Mouse (Mus musculus): ENCODE measurements at regions not wholly inside any gene's neighbourhood (a gene's known extent, or its start where the extent isn't known, plus 50 kb on each side); places are given as distances from the start of the nearest gene placed in this dataset.

DNA sequence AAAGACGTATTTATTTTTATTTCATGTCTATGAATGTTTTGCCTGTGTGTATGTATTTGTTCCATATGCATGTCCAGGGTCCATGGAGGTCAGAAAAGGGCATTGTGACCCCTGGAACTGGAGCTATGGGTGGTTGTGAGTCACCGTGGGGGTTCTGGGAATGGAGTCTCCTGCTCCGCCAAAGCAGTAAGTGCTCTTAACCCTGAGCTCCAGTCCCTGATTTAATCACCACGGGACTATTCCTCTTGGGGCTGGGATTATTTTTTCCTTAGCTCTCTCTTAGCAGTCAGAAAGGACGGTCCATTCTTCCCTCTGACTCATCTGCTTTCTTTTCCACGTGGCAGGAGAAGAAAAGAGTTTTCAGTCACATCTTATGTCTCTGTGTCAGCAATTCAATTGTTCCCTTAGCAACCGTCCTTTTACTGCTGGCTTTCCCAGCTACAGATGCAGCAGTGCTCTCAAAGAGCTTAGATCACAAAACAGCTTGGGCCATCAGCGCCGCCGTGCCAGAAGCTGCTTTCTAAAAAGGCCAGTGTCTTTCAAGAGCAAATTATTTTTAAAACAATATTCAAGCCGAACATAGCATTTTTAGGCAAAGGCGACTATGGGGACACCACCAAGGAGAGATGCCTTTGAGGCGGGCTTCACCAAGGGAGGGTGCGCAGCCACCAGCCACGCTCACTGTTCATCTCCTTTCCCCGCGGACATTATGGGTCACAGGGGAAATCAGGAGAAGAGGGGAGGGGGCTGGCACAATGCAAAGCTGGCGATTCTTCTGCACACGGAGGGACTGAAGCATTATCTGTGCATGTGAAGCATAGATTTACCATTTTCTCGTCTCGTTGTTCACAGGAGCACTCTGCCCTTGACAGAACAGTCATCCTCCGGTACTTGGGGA lies 110.8 kb downstream of the Map3k7 start:
- Histone ChIP-seq H3K4me2 (peak overlapping the region; percentile 54), H3K36me3 (no peaks in the 10 kb centered on the region), H3K4me3 (replicated peaks) (peak overlapping the region; percentile 24), H3K9me3 (replicated peaks) (peaks cover 5% of the 10 kb centered on the region; the same call in 1 of the 2 replicates), H3K9ac (replicated peaks) (peak overlapping the region; percentile 31; the same call in 1 of the 2 replicates), H3K27me3 (replicated peaks) (no peaks in the 10 kb centered on the region), H3K27ac (replicated peaks) (peak overlapping the region; percentile 89), H3K4me1 (peaks cover 34% of the 10 kb centered on the region)
- peak; percentile 92 for ATAC-seq (ENCODE audit: low FRiP score)
- 3% methylated on average over 22 of the region's 22 CpGs for WGBS

DNA sequence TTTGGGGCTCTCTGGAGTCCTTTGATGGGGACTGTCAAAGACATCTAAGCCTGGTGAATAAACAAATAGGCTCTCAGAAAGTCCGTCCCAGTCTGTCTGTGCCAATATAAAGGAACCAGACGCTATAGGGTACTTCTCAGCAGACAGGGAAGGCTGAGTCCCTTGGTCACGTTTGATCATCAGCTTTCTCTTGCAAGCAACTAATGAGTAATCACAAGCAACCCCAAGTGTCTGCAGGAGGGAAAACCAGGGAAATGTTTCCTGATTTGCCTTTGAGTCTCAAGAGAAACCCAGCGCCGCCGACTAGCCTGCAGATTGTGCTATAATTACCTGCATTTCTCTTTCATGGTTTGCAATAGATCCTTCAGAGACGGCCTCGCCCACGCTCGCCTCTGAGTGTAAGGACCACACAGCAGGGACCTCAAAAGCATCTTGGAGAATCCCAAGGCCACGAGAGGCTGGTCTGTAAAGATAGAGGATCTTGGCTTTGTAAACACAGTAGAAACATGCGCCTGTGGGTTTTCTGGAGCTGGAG lies 112.6 kb downstream of the Map3k7 start:
- no peaks in the 10 kb centered on the region for H3K9me3 ChIP-seq (replicated peaks)
- H3K4me1 ChIP-seq = peaks cover 34% of the 10 kb centered on the region
- H3K4me3 ChIP-seq (replicated peaks) = no peak overlapping the region
- no peak overlapping the region for H3K9ac ChIP-seq (replicated peaks)
- 60% methylated on average over 12 of the region's 12 CpGs for WGBS
- no peak for ATAC-seq (ENCODE audit: low FRiP score)
- no peak overlapping the region for H3K4me2 ChIP-seq
- no peaks in the 10 kb centered on the region for H3K27me3 ChIP-seq (replicated peaks)
- no peaks in the 10 kb centered on the region for H3K36me3 ChIP-seq
- H3K27ac ChIP-seq (replicated peaks) = peak overlapping the region; percentile 89

DNA sequence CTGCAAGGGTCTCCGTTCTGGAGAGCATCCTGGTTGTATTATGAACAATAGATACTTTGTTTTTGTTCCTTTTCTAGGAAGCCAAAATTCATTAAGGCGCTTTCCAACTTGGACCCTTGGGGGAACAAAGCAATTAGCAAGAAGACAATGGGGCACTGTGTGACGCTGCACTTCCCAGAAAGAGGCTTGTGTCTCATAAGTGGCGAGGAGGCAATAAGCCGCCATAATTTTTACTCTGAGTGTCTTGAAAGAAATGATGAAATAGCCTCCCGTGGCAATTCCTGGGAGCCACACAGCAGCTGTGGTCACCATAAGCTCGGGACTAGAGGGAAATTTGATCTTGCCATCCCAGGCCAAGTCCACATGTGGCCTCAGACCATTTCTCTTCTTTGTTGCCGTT lies 119.6 kb downstream of the Map3k7 start:
- no peaks in the 10 kb centered on the region for H3K27me3 ChIP-seq (replicated peaks)
- WGBS = 20% methylated on average over 8 of the region's 8 CpGs
- peaks cover 11% of the 10 kb centered on the region for H3K4me1 ChIP-seq
- H3K9me3 ChIP-seq (replicated peaks) = no peaks in the 10 kb centered on the region
- no peak overlapping the region for H3K9ac ChIP-seq (replicated peaks)
- H3K4me2 ChIP-seq = no peak overlapping the region
- ATAC-seq (ENCODE audit: low FRiP score) = 0 out of 2 replicates have a peak, but pooled peaks have one; percentile 10
- no peak overlapping the region for H3K4me3 ChIP-seq (replicated peaks)
- H3K36me3 ChIP-seq = no peaks in the 10 kb centered on the region
- peak overlapping the region; percentile 38; the same call in 1 of the 2 replicates for H3K27ac ChIP-seq (replicated peaks)

DNA sequence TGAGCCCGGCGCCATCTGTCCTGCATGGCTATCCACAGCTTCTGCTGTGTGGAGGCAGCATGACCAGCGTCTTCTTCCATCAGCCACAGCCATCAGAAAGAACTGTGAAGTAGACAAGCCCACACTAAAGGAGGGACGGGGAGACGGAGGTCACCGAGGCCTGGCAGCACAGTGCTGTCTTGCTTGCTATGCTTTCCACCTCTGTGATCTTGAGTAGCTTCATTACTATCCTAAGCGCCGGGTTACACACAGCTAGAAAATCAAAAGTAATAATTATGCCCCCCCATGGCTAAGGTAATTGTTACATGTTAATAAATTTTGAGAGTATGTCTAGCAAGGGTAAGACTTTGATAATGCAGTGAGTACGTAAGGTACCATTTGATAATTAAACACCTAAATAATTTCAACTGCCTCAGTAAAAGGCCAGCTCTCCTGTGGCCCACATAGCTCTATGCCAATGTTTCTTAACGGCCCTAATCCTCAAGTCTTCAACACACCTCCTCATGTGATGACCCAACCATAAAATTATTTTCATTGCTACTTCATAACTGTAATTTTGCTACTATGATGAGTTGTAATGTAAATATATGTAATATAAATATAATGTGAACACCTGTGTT lies 120.5 kb downstream of the Map3k7 start:
- Histone ChIP-seq H3K4me1 (peaks cover 11% of the 10 kb centered on the region), H3K36me3 (no peaks in the 10 kb centered on the region), H3K9ac (replicated peaks) (no peak overlapping the region), H3K27me3 (replicated peaks) (no peaks in the 10 kb centered on the region), H3K4me2 (no peak overlapping the region), H3K4me3 (replicated peaks) (no peak overlapping the region), H3K27ac (replicated peaks) (peak overlapping the region; percentile 38), H3K9me3 (replicated peaks) (no peaks in the 10 kb centered on the region)
- 77% methylated on average over 10 of the region's 10 CpGs for WGBS
- ATAC-seq (ENCODE audit: low FRiP score) = peak; percentile 66

DNA sequence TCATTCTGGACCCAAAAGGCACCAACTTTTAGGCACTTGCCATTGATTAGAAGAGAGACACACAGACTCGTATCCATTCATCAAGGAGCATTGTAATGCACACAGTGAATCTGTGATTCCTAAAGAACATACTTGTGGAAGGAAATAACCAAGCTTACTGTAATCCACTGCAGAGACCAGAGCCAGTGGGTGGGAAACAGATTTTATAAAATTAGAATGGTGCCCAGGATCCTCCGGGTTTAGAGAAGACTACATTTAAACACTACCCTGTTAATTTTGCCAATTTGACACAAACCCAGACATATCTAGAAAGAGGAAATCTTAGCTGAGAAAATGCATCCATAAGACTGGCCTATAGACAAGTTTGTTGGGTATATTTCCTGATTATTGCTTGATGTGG lies 121.1 kb downstream of the Map3k7 start:
- 96% methylated on average over 2 of the region's 2 CpGs for WGBS
- no peak overlapping the region for H3K27ac ChIP-seq (replicated peaks)
- H3K9ac ChIP-seq (replicated peaks) = no peak overlapping the region
- H3K9me3 ChIP-seq (replicated peaks) = no peaks in the 10 kb centered on the region
- H3K4me1 ChIP-seq = peaks cover 11% of the 10 kb centered on the region
- no peak for ATAC-seq (ENCODE audit: low FRiP score)
- no peak overlapping the region for H3K4me3 ChIP-seq (replicated peaks)
- H3K36me3 ChIP-seq = no peaks in the 10 kb centered on the region
- no peak overlapping the region for H3K4me2 ChIP-seq
- H3K27me3 ChIP-seq (replicated peaks) = no peaks in the 10 kb centered on the region

DNA sequence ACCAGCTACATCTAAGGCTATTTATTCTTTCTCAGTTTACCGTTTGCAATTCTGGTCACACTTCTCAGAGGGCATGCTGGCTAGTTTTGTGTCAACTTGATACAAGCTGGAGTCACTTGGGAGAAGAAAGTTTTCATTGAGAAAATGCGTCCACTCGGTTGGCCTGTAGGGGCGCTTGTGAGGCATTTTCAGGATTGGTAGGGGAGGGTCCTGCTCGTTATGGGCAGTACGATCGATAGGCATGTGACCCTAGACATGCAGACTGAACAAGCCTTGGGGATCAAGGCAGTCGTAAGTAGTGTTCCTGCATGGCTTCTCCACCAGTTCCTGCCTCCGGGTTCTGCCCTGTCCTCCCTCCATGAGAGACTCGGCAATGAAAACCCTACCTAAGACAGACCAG lies 127.2 kb downstream of the Map3k7 start:
- Histone ChIP-seq H3K27ac (replicated peaks) (no peak overlapping the region), H3K4me1 (no peaks in the 10 kb centered on the region), H3K36me3 (no peaks in the 10 kb centered on the region), H3K4me3 (replicated peaks) (no peak overlapping the region), H3K4me2 (no peak overlapping the region), H3K27me3 (replicated peaks) (no peaks in the 10 kb centered on the region), H3K9ac (replicated peaks) (no peak overlapping the region), H3K9me3 (replicated peaks) (no peaks in the 10 kb centered on the region)
- ATAC-seq (ENCODE audit: low FRiP score) = no peak
- whole genome bisulfite sequencing = 90% methylated on average over 10 of the region's 10 CpGs

DNA sequence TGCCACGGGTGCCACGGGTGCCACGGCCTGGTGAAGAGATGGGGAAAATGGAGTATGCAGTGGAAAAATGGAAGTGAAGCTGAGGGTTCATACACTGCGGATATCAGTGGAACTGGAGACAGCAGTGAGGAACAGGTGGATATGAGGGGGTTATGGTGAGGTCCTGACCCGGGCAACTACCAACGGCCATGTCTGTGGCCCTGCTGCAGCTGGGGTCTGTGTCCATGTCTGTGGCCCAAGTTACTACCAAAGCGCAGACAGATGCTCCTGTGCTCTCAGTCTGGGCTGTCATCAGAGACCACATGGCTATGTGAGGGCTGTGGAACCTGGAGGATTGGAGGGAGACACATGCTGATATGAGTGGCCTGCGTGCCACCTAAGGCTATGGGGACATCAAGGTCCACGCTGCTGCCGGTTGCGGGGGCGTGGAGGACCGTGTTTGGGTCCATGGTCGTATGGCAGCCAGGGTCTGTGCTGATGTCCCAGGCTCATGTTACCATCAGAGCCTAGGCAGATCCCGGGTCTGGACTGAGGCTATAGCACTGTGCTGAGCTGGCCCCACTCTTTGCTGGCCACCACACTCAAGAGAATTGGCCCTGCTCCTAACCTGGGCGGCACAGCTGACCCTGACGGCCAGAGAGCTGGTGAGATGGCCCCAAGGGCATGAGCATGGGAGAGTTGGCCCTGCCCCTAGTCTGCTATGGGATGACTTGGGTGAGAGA lies 128.6 kb downstream of the Map3k7 start:
- Histone ChIP-seq H3K36me3 (no peaks in the 10 kb centered on the region), H3K4me2 (no peak overlapping the region), H3K9ac (replicated peaks) (no peak overlapping the region), H3K27ac (replicated peaks) (no peak overlapping the region), H3K27me3 (replicated peaks) (no peaks in the 10 kb centered on the region), H3K9me3 (replicated peaks) (no peaks in the 10 kb centered on the region), H3K4me3 (replicated peaks) (no peak overlapping the region), H3K4me1 (no peaks in the 10 kb centered on the region)
- ATAC-seq (ENCODE audit: low FRiP score) = no peak
- WGBS = 93% methylated on average over 17 of the region's 17 CpGs

DNA sequence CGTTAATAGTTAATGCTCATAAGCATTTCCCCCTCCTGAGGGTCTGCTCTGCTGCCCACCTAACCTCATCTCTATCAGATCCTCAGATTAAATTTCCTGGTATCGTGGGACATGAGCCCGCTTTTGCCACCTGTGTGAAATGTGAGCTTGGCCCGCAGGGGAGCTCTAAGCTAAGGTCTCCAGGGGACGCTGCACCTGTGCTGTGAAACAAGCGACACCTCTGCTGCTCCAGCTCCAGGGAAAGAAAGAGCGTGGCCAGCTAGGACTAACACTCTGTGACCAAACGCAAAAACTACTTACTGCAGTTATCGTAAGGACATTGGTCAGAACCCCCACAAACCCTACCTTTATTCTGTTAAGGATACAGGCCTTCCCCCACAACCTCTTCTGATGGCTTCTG lies 134.3 kb downstream of the Map3k7 start:
- no peak for ATAC-seq (ENCODE audit: low FRiP score)
- H3K27ac ChIP-seq (replicated peaks) = no peak overlapping the region
- H3K4me3 ChIP-seq (replicated peaks) = no peak overlapping the region
- H3K4me2 ChIP-seq = no peak overlapping the region
- H3K9ac ChIP-seq (replicated peaks) = no peak overlapping the region
- 68% methylated on average over 9 of the region's 9 CpGs for WGBS
- H3K9me3 ChIP-seq (replicated peaks) = no peaks in the 10 kb centered on the region
- no peaks in the 10 kb centered on the region for H3K27me3 ChIP-seq (replicated peaks)
- no peaks in the 10 kb centered on the region for H3K4me1 ChIP-seq
- H3K36me3 ChIP-seq = no peaks in the 10 kb centered on the region

DNA sequence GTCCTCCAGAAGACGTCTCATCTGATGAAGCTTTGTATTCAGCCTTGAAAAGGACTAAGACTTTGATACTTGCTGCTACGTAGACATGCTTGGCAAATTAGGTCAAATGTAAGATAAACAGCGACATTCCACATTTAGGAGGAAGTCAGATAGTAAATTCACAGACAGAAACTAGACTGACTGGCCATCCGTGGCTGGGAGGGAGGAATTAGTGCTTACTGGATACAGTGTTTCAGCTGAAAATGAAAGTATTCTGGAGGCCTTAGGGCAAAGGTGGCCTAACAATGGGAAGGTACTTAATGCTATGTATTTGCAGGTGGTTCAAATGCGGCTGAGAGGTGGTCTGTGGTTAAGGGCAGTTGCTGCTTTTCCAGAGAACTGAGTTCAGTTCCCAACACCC lies 137.1 kb downstream of the Map3k7 start:
- no peak for ATAC-seq (ENCODE audit: low FRiP score)
- Histone ChIP-seq H3K9me3 (replicated peaks) (no peaks in the 10 kb centered on the region), H3K4me2 (no peak overlapping the region), H3K4me3 (replicated peaks) (no peak overlapping the region), H3K4me1 (no peaks in the 10 kb centered on the region), H3K9ac (replicated peaks) (no peak overlapping the region), H3K27ac (replicated peaks) (no peak overlapping the region), H3K27me3 (replicated peaks) (no peaks in the 10 kb centered on the region), H3K36me3 (no peaks in the 10 kb centered on the region)
- 62% methylated on average over 5 of the region's 5 CpGs for WGBS

DNA sequence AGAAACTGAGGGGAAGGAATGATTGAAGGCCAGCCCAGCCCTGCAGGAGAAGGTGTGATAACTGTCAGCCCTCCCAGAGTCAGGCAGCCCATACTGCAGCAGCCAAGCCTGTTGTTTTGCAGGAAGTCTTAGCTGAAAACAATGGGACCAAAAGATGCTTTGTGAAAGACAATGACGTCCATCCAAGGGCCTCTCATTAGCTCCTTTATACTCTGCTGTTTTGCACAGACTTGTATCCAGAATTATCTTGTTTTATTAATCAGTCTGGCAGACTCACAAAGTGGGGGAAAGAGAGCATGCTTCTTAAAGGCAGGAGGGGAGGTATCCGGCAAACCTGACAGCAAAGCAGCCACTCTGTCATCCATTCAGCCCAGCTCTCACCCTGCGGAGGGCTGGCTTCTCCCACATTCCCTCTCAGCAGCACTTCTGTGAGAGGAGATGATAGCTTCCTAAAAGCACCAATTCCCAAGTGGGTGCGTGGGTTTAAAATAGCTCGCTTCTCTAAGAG lies 131.9 kb upstream of the Bach2 start:
- 10% methylated on average over 5 of the region's 5 CpGs for WGBS

DNA sequence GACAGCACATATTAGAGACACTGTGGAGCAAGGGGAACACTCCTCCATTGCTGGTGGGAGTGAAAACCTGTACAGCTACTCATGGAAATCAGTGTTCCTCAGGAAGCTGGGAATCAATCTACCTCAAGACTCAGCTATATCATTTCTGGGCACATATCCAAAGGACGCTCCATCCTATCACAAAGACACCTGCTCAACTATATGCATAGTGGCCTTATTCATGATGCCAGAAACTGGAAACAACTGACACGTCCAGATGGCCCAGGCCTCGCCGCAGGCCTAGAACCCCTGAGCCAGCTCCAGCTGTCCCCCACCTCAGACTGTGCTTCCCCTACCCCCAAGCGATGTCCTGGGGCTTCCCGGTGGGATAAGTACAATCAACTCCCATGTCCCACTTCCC lies 116.3 kb upstream of the Bach2 start:
- H3K4me2 ChIP-seq = no peak overlapping the region
- H3K36me3 ChIP-seq = no peaks in the 10 kb centered on the region
- H3K9me3 ChIP-seq (replicated peaks) = no peaks in the 10 kb centered on the region
- H3K4me3 ChIP-seq (replicated peaks) = no peak overlapping the region
- no peak for ATAC-seq (ENCODE audit: low FRiP score)
- 76% methylated on average over 6 of the region's 6 CpGs for WGBS
- no peaks in the 10 kb centered on the region for H3K4me1 ChIP-seq
- H3K27ac ChIP-seq (replicated peaks) = no peak overlapping the region
- H3K27me3 ChIP-seq (replicated peaks) = no peaks in the 10 kb centered on the region
- H3K9ac ChIP-seq (replicated peaks) = no peak overlapping the region

More for the DNA sequence above, 131.9 kb upstream of the Bach2 start:
- Histone ChIP-seq H3K9me3 (replicated peaks) (no peaks in the 10 kb centered on the region), H3K4me2 (0 out of 2 replicates have a peak overlapping the region, but pooled peaks have one; percentile 1), H3K27me3 (replicated peaks) (no peaks in the 10 kb centered on the region), H3K9ac (replicated peaks) (peak overlapping the region; percentile 8; the same call in 1 of the 2 replicates), H3K4me1 (peaks cover 8% of the 10 kb centered on the region), H3K27ac (replicated peaks) (peak overlapping the region; percentile 67), H3K4me3 (replicated peaks) (no peak overlapping the region), H3K36me3 (no peaks in the 10 kb centered on the region)
- ATAC-seq (ENCODE audit: low FRiP score) = peak; percentile 53; the same call in 1 of the 2 replicates

Measured in neural tube, embryonic 15.5 days (tissue).